Mouse (Mus musculus) frontal cortex, adult (tissue): ENCODE data around the gene Lpp.
"Not testable (repeated sequence)": the region's sequence is repeated elsewhere in the genome, so short reads cannot be mapped to it uniquely, and the experiment has no call there.

Experiments
- ATAC-seq: cut with Nextera tagmentation; 2 replicates; pipeline ENCODE4 v1.9.2; 2017; ENCODE audit warnings: mild to moderate bottlenecking, moderate library complexity, mixed read lengths; ENCODE audit not compliant: low TSS enrichment

Lpp gene

GRCm38 (mm10) chr16:24977771-24978170 is 584.5 kb downstream of the Lpp start:
- ATAC-seq, result no peak

GRCm38 (mm10) chr16:24978226-24978625 is 584.9 kb downstream of the Lpp start:
- no peak for ATAC-seq

- ATAC-seq, result no peak
Observed at GRCm38 (mm10) chr16:24979391-24979790, 586.1 kb downstream of the Lpp start.

GRCm38 (mm10) chr16:24982828-24983227 is 589.5 kb downstream of the Lpp start:
- no peak for ATAC-seq

GRCm38 (mm10) chr16:24990331-24990730 is 597.0 kb downstream of the Lpp start:
- 0 out of 2 replicates have a peak, but pooled peaks have one; percentile 13 for ATAC-seq

GRCm38 (mm10) chr16:24991059-24991541 is 597.8 kb downstream of the Lpp start:
- ATAC-seq, result peak; percentile 76

GRCm38 (mm10) chr16:24991995-24992394 is 598.7 kb downstream of the Lpp start:
- no peak for ATAC-seq

- ATAC-seq, result no peak
Observed at GRCm38 (mm10) chr16:24992494-24992893, 599.2 kb downstream of the Lpp start.

- peak; percentile 44; the same call in 1 of the 2 replicates for ATAC-seq
Observed at GRCm38 (mm10) chr16:25010980-25011877, 617.9 kb downstream of the Lpp start.

- no peak for ATAC-seq
Observed at GRCm38 (mm10) chr16:25012938-25013337, 619.6 kb downstream of the Lpp start.

GRCm38 (mm10) chr16:25016261-25016836 is 623.0 kb downstream of the Lpp start:
- peak; percentile 95 for ATAC-seq

GRCm38 (mm10) chr16:25017046-25017445 is 623.7 kb downstream of the Lpp start:
- ATAC-seq, result no peak

- ATAC-seq, result not testable (repeated sequence)
Observed at GRCm38 (mm10) chr16:25021743-25022359, 628.5 kb downstream of the Lpp start.

- no peak for ATAC-seq
Observed at GRCm38 (mm10) chr16:25024591-25024990, 631.3 kb downstream of the Lpp start.

- ATAC-seq, result no peak
Observed at GRCm38 (mm10) chr16:25026191-25026590, 632.9 kb downstream of the Lpp start.

GRCm38 (mm10) chr16:25029548-25029947 is 636.2 kb downstream of the Lpp start:
- peak; percentile 27 for ATAC-seq

GRCm38 (mm10) chr16:25037361-25037760 is 644.1 kb downstream of the Lpp start:
- ATAC-seq, result no peak

GRCm38 (mm10) chr16:25038529-25038928 is 645.2 kb downstream of the Lpp start:
- ATAC-seq, result no peak

GRCm38 (mm10) chr16:25039904-25040303 is 646.6 kb downstream of the Lpp start:
- peak; percentile 87 for ATAC-seq

- ATAC-seq, result no peak
Observed at GRCm38 (mm10) chr16:25041165-25041564, 647.9 kb downstream of the Lpp start.

- ATAC-seq, result peak; percentile 93
Observed at GRCm38 (mm10) chr16:25041855-25042529, 648.7 kb downstream of the Lpp start.
